Mouse (Mus musculus): ENCODE measurements around the gene C1qc.

C1qc gene

DNA sequence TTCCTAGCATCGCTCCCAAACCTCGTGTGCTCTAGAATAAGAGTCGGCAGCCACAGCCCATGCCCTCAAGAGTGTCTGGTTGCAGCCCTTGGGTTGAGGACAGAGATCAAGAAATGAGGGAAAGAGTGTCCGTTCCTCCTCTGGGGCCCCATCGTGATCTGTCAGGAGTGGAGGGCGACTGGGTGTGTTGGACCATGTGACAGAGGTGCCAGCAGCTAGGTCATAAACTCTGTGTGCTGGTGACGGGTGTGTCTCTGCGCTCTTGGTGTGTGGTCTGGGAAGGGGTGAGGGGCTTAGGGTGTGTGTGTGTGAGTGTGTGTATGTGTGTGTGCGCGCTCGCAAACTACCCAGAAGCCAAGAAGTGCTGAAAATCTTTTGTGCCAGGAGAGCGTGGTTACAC is 39.9 kb downstream of the C1qc start:
- in situ Hi-C loops (cut with MboI, MseI): no loop called here

DNA sequence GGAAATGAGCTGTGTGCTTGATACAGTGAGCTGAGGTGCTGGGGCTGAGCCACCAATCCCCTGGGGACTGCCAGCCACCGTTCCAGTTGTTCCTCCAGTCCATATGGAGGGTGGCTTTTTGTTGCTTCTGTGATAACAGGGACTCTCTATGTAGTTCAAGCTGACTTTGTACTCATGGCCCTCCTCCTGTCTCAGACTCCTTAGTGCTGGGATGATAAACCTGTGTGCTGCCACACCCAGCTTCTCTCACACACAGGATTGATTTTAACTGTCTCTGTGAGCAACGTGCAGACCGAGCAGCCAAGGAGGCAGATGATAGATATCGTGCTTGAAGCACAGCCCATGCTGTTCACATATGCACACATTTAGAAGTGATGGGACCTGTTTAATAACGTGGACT is 40.7 kb downstream of the C1qc start:
- in situ Hi-C loops (cut with MboI, MseI): no loop called here

- in situ Hi-C loops (cut with MboI, MseI): no loop called here
Observed at GRCm38 (mm10) chr4:136848565-136848964, 44.3 kb downstream of the C1qc start.

DNA sequence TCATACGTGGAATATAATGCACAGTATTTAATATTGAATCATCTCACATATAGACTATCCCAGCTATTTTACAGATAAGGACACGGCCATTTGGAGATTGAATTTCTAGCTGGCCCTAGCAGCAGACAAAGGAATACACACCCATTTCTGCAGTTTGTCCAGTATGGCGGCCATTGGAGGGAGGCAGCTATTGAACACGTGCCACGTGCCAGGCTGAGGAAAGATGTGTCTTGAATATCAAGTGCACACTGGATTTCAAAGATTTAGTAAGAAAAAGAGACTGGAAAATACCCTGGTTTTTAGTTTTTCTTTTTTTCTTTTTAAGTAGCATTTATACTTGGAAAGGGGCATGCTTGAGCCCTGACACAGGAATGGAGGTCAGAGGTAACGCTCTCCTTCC is 45.7 kb downstream of the C1qc start:
- in situ Hi-C loops (cut with MboI, MseI): no loop called here

GRCm38 (mm10) chr4:136842802-136843201 is 50.1 kb downstream of the C1qc start:
- in situ Hi-C loops (cut with MboI, MseI): loop anchor here (5.0 kb wide), 1 partner anchor 161 kb away; no protein-coding TSS in a partner anchor

DNA sequence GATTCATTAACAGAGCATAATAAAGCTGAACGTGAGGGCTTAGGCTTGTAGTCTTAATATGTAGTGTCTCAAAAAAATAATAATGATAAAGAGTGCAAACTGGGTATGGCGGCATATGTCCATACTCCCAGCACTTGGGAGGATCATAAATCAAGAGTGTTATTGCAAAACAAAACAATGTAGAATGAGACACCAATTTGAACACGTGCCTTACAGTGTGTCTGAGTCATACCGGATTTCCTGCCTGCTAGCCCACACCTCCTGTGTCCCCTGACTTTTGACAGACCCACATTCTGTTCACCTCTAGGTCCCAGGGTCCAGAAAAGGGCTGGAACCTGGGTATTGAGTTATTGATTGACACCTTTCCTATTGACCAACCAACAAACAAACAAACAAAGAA is 50.8 kb downstream of the C1qc start:
- in situ Hi-C loops (cut with MboI, MseI): loop anchor here (5.0 kb wide), 1 partner anchor 160 kb away; no protein-coding TSS in a partner anchor

GRCm38 (mm10) chr4:136841056-136841455 is 51.8 kb downstream of the C1qc start:
- in situ Hi-C loops (cut with MboI, MseI): loop anchor here (5.0 kb wide), 1 partner anchor 159 kb away; no protein-coding TSS in a partner anchor
